Mouse (Mus musculus) embryonic fibroblast, embryonic 13.5 days (primary cell): ENCODE data around the gene Pkd1l3. TPM values are rescaled to one million over a fixed set of nuclear protein-coding genes. Genes with fewer than 3 reads are reported as not detected.

Experiments used
- H3K27ac ChIP-seq: 2 replicates; pipeline ENCODE4 v1.5.1; 2012; ENCODE audit warnings: low read length, control low read depth, inconsistent platforms; ENCODE audit not compliant: insufficient read depth
- H3K4me1 ChIP-seq: 2 replicates; pipeline ENCODE4 v1.6.1; 2011; ENCODE audit warnings: low read length; ENCODE audit not compliant: control insufficient read depth, insufficient read depth
- H3K4me3 ChIP-seq: 2 replicates; pipeline ENCODE4 v1.5.1; 2011; ENCODE audit warnings: mild to moderate bottlenecking, control low read depth, low read length; ENCODE audit not compliant: insufficient read depth
- CTCF ChIP-seq: IDR thresholded peaks from 2 replicates; pipeline ENCODE4 v1.5.1; 2011; ENCODE audit warnings: mild to moderate bottlenecking, control low read depth, low read length, moderate library complexity, borderline replicate concordance; ENCODE audit not compliant: insufficient read depth
- POLR2A ChIP-seq: IDR thresholded peaks from 2 replicates; pipeline ENCODE4 v1.6.1; 2011; ENCODE audit warnings: low read depth, mild to moderate bottlenecking, control low read depth, low read length, moderate library complexity
- polyA plus RNA-seq: library from polyadenylated mRNA; stranded (reverse); fragments of >200 nt; gene quantifications from 2 replicates; pipeline ENCODE4 v1.2.4, GENCODE M21; 2011; ENCODE audit warnings: low read depth; ENCODE audit not compliant: missing spikeins, insufficient read length

Pkd1l3 gene
- polyA plus RNA-seq, 1 experiment, result not detected

DNA sequence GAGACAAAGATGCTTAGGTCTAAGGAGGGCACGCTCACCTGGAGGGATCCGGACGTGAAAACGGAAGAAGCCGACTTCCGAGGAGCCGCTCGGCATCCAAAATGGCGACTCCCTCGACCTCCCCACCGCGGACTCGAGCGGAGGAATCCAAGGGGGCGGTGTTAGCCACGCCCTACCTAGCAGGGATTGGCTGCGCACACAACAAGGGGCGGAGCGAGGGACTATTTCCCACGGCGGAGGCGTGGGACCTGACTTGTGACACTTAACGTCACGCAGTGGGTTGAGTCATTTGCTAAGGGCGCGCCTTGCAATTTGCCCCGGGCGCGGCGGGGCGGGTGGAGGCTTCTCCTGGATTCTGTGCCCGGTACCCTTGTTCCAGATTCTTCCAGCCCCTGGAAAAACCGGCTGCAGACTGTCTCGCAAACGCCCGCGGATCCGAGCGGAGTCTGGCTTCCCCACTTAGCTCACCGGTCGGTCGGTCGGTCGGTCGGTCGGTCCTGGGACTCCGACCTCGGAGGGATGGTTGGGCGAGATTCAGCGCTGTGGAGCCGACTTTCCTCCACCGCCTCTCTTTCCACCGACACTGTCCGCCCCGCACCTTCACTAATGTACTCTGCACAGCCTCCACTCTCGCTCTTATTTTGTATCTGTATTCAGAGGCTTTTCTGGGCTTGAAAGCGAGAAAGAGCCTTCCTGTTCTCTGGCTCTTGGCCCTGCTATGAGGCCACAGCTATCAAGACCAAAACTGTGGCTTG, 79.0 kb downstream of the Pkd1l3 start, which contains the start of gene Ist1:
TSS of gene Ist1 (minus strand) at position 115 of the 755 bp plus-strand sequence.
- H3K27ac ChIP-seq, result peak within 1 kb of the TSS; percentile 50
- 0 out of 2 replicates have a peak, but pooled peaks cover 4% of the 10 kb centered on the region for H3K4me1 ChIP-seq
- H3K4me3 ChIP-seq, result peak within 1 kb of the TSS; percentile 90
- TF ChIP-seq POLR2A, result peak; percentile 94
- TF ChIP-seq CTCF, result no peak

GRCm38 (mm10) chr8:109694154-109694553, 79.8 kb downstream of the Pkd1l3 start:
- Histone ChIP-seq H3K4me3 (no peak overlapping the region), H3K4me1 (0 out of 2 replicates have a peak, but pooled peaks cover 4% of the 10 kb centered on the region), H3K27ac (no peak overlapping the region)
- TF ChIP-seq POLR2A (no peak), CTCF (no peak)

DNA sequence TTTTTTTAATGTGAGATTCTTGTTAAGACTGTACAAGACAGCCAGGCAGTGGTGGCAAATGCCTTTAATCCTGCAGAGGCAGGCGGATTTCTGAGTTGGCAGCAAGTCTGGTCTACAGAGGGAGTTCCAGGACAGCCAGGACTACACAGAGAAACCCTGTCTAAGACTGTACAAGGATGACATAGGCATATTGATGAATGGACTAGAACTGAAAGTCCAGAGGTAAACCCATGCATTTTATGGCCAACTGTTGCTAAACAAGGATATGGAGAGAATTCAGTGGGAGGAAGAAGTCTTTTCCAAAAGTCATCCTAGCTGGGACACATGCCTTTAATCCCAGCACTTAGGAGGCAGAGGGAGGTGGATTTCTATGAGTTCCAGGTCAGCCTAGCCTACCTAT, 83.4 kb downstream of the Pkd1l3 start:
- Histone ChIP-seq H3K27ac (no peak overlapping the region), H3K4me3 (no peak overlapping the region), H3K4me1 (0 out of 2 replicates have a peak, but pooled peaks cover 4% of the 10 kb centered on the region)
- no peak for TF ChIP-seq CTCF
- no peak for TF ChIP-seq POLR2A

DNA sequence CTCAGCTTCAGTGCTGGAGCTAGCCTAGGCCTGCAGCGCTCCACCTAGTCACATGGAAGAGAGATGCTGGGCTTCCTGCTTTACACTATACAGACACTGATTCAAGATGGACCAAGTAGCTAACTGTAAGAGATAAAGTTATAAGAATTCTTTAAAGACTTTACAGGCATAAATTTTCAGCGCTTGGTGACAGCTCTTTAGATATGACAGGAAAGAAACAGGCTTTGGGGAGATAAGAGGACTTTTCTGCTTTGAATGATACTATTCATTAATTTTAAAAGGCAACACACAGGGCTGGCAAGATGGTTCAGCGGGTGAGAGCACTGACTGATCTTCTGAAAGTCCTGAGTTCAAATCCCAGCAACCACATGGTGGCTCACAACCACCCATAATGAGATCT, 84.2 kb downstream of the Pkd1l3 start:
- Histone ChIP-seq H3K4me1 (0 out of 2 replicates have a peak, but pooled peaks cover 4% of the 10 kb centered on the region), H3K4me3 (no peak overlapping the region), H3K27ac (no peak overlapping the region)
- TF ChIP-seq POLR2A (no peak), CTCF (no peak)

GRCm38 (mm10) chr8:109704565-109705319, 90.4 kb downstream of the Pkd1l3 start:
- H3K4me3 ChIP-seq, result peak overlapping the region; percentile 74
- no peak for TF ChIP-seq POLR2A
- no peak for TF ChIP-seq CTCF
- H3K4me1 ChIP-seq, result peaks cover 4% of the 10 kb centered on the region; the same call in 1 of the 2 replicates
- peak overlapping the region; percentile 20; the same call in 1 of the 2 replicates for H3K27ac ChIP-seq

DNA sequence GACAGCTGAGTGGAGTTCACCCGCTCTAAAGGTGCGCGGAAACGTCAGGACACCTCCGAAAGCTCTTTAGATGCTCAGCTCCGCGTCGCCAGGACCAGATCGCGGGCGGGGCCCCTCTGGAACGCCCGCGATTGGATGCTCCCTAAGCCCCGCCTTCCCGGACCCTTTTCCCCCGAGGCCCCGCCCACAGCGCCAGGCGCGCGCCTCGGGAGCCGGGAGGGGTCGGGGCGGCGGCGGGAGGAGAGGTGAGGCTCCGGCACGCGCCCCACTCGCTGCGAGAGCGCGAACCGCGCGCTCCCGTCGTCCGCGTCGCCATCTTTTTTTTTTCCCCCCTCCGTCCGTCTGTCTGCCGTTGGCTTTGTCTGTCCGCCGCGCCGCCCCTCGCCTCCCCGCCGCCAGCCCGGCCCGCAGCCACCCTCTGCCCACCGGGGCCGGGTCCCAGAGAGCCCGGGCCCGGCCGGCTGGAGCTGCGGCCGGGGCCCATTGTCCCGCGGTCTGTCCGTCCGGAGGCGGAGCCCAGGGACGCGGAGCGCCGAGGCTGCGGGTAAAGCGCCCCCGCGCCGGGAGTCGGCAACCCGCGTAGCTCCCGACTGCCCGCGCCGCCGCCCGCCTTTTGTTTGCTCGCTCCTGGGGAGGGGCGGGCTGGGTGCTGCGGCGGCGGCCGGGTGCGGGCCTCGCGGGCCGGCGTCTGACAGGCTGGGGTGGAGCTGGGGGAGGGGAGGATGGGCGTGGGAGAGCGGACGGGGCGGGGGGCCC, 91.2 kb downstream of the Pkd1l3 start, which contains the start of gene Zfp821:
TSS of gene Zfp821 (plus strand) at position 227 of the 756 bp plus-strand sequence.
- Histone ChIP-seq H3K4me3 (peak within 1 kb of the TSS; percentile 74), H3K4me1 (peaks cover 4% of the 10 kb centered on the region; the same call in 1 of the 2 replicates), H3K27ac (peak within 1 kb of the TSS; percentile 25)
- TF ChIP-seq POLR2A (peak; percentile 58), CTCF (no peak)

- H3K4me1 ChIP-seq, result peaks cover 4% of the 10 kb centered on the region; the same call in 1 of the 2 replicates
- TF ChIP-seq POLR2A, result no peak
- no peak for TF ChIP-seq CTCF
- H3K4me3 ChIP-seq, result peak overlapping the region; percentile 73
- no peak overlapping the region for H3K27ac ChIP-seq
Observed at GRCm38 (mm10) chr8:109706076-109706873, 92.0 kb downstream of the Pkd1l3 start.

- H3K4me1 ChIP-seq, result peaks cover 4% of the 10 kb centered on the region; the same call in 1 of the 2 replicates
- TF ChIP-seq CTCF (peak; percentile 61; the same call in 1 of the 2 replicates), POLR2A (no peak)
- no peak overlapping the region for H3K4me3 ChIP-seq
- H3K27ac ChIP-seq, result no peak overlapping the region
Observed at GRCm38 (mm10) chr8:109706874-109707237, 92.5 kb downstream of the Pkd1l3 start.

DNA sequence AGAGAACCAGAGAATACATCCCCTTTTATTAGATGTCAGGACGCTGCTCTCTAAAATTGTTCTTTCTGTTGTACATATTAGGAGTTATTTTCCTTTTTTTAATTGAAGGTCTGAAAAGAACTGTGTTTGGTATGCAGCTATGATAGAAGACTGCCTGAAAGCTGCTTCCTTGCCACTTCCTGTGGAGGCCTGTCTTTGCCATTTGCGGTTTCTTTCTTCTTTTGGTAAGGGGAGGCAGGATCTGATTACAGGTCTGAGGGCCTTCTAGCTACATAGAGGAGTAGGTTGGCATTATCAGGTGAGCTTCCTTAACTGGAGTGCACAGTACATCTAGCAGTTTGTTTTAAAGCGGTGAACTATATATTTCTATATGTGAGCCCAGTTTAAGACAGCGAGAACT, 93.6 kb downstream of the Pkd1l3 start:
- peaks cover 4% of the 10 kb centered on the region; the same call in 1 of the 2 replicates for H3K4me1 ChIP-seq
- TF ChIP-seq CTCF (no peak), POLR2A (no peak)
- no peak overlapping the region for H3K4me3 ChIP-seq
- no peak overlapping the region for H3K27ac ChIP-seq
